Mouse (Mus musculus) stomach, postnatal 0 days (tissue): ENCODE data around the gene Rfx8. TPM values are rescaled to one million over a fixed set of nuclear protein-coding genes. Genes with fewer than 3 reads are reported as not detected.

Experiments
- ATAC-seq: fragments of 200-750 bp; cut with Nextera tagmentation; 2 replicates; pipeline ENCODE4 v1.8.0; 2017; ENCODE audit not compliant: low FRiP score, low TSS enrichment
- DNase-seq: peaks from one replicate; pipeline ENCODE4 v3.0.0-alpha.2; 2016; ENCODE audit warnings: low spot score
- H3K27ac ChIP-seq: fragments of 300-500 bp; sonication (generic); replicated peaks from 2 replicates; pipeline ENCODE4 v1.5.1; 2014; ENCODE audit warnings: mild to moderate bottlenecking, control low read depth
- H3K27me3 ChIP-seq: fragments of 300-500 bp; sonication (generic); 2 replicates; pipeline ENCODE4 v1.6.1; 2014; ENCODE audit warnings: low read length; ENCODE audit not compliant: control insufficient read depth, insufficient read depth
- H3K36me3 ChIP-seq: fragments of 300-500 bp; sonication (generic); 2 replicates; pipeline ENCODE4 v1.6.1; 2014; ENCODE audit warnings: low read length, mixed read lengths; ENCODE audit not compliant: control insufficient read depth, insufficient read depth
- H3K4me1 ChIP-seq: fragments of 300-500 bp; sonication (generic); replicated peaks from 2 replicates; pipeline ENCODE4 v1.6.1; 2014; ENCODE audit warnings: antibody characterized with exemption; ENCODE audit not compliant: control insufficient read depth, insufficient read depth
- H3K4me2 ChIP-seq: fragments of 300-500 bp; sonication (generic); replicated peaks from 2 replicates; pipeline ENCODE4 v1.6.1; 2014; ENCODE audit warnings: low read depth, mild to moderate bottlenecking, control low read depth, moderate library complexity
- H3K4me3 ChIP-seq: fragments of 300-500 bp; sonication (generic); 2 replicates; pipeline ENCODE4 v1.5.1; 2014; ENCODE audit warnings: low read depth, low read length, control low read depth
- H3K9ac ChIP-seq: fragments of 300-500 bp; sonication (generic); 2 replicates; pipeline ENCODE4 v1.6.1; 2014; ENCODE audit warnings: mild to moderate bottlenecking, low read length, control low read depth, mixed read lengths
- H3K9me3 ChIP-seq: fragments of 300-500 bp; sonication (generic); 2 replicates; pipeline ENCODE4 v1.6.1; 2016; ENCODE audit warnings: low read length; ENCODE audit not compliant: control insufficient read depth
- CTCF ChIP-seq: IDR thresholded peaks from 2 replicates; pipeline ENCODE4 v1.5.1; 2016; ENCODE audit warnings: antibody characterized with exemption, low read depth, mild to moderate bottlenecking, moderate library complexity
- EP300 ChIP-seq: optimal IDR thresholded peaks from 2 replicates; pipeline ENCODE3; 2016; ENCODE audit warnings: antibody characterized with exemption
- WGBS: fragments of 180-500 bp; shearing (Covaris S2); extraction: QIAGEN DNeasy Blood & Tissue Kit; methylation state at CpG from one replicate; pipeline ENCODE4 v1.1.7; 2014; 5-methylcytosine and 5-hydroxymethylcytosine counted together
- polyA plus RNA-seq: library from polyadenylated mRNA; unstranded; fragments of >200 nt; fragmentation: Nextera tagmentation; extraction: Ambion mirVana; gene quantifications from 2 replicates; pipeline ENCODE4 v1.2.1, GENCODE M21; 2015

The Rfx8 gene
- polyA plus RNA-seq, 1 experiment from 2014 or later: 0.06 TPM

GRCm38 (mm10) chr1:39740948-39741347, 20.2 kb upstream of the Rfx8 start:
- TF ChIP-seq CTCF: no peak
- TF ChIP-seq EP300: no peak
- H3K4me3 ChIP-seq: no peak overlapping the region
- H3K9ac ChIP-seq: no peak overlapping the region
- ATAC-seq (no peak), DNase-seq (no peak)
- H3K4me2 ChIP-seq: no peak overlapping the region
- no peaks in the 10 kb centered on the region for H3K4me1 ChIP-seq
- no peaks in the 10 kb centered on the region for H3K36me3 ChIP-seq
- WGBS: 62% methylated on average over 7 of the region's 7 CpGs
- H3K27me3 ChIP-seq: no peaks in the 10 kb centered on the region
- no peaks in the 10 kb centered on the region for H3K9me3 ChIP-seq
- H3K27ac ChIP-seq: no peak overlapping the region

DNA sequence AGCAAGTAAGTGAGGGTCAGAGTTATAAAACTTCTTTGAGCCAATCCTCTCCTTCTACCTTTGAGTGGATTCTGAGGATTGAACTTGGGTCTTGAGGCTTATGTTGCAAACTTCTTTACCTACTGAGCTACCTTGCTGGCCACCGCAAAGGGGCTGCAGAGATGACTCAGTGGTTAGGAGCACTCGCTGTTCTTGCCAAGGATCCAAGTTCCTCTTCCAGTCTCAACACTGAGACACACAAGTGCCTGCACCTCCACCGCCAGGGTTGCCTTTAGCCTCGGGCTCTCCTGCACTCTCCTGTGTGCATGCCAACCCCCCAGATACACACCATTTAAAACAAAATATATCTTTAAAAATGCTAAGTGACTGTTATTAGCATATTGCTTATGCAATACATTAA, 19.2 kb upstream of the Rfx8 start:
- TF ChIP-seq EP300 (no peak), CTCF (no peak)
- no peaks in the 10 kb centered on the region for H3K36me3 ChIP-seq
- H3K4me2 ChIP-seq: no peak overlapping the region
- 80% methylated on average over 4 of the region's 4 CpGs for WGBS
- no peaks in the 10 kb centered on the region for H3K27me3 ChIP-seq
- H3K9ac ChIP-seq: no peak overlapping the region
- H3K9me3 ChIP-seq: no peaks in the 10 kb centered on the region
- H3K27ac ChIP-seq: no peak overlapping the region
- no peak overlapping the region for H3K4me3 ChIP-seq
- DNase-seq (no peak), ATAC-seq (no peak)
- H3K4me1 ChIP-seq: no peaks in the 10 kb centered on the region

- WGBS: 25% methylated on average over 8 of the region's 8 CpGs
- no peaks in the 10 kb centered on the region for H3K9me3 ChIP-seq
- ATAC-seq (peak; percentile 38; the same call in 1 of the 2 replicates), DNase-seq (no peak)
- no peaks in the 10 kb centered on the region for H3K4me1 ChIP-seq
- no peaks in the 10 kb centered on the region for H3K27me3 ChIP-seq
- H3K27ac ChIP-seq: peak overlapping the region; percentile 56; the same call in 1 of the 2 replicates
- H3K4me3 ChIP-seq: no peak overlapping the region
- H3K36me3 ChIP-seq: no peaks in the 10 kb centered on the region
- TF ChIP-seq CTCF (no peak), EP300 (no peak)
- no peak overlapping the region for H3K9ac ChIP-seq
- no peak overlapping the region for H3K4me2 ChIP-seq
These were observed 15.3 kb upstream of the Rfx8 start for GRCm38 (mm10) chr1:39735927-39736604.

- Histone ChIP-seq H3K36me3 (no peaks in the 10 kb centered on the region), H3K9me3 (no peaks in the 10 kb centered on the region), H3K4me2 (no peak overlapping the region), H3K27ac (0 out of 2 replicates have a peak overlapping the region, but pooled peaks have one; percentile 0), H3K27me3 (no peaks in the 10 kb centered on the region), H3K9ac (no peak overlapping the region), H3K4me1 (no peaks in the 10 kb centered on the region), H3K4me3 (no peak overlapping the region)
- WGBS: 69% methylated on average over 2 of the region's 2 CpGs
- ATAC-seq (no peak), DNase-seq (no peak)
- TF ChIP-seq CTCF (no peak), EP300 (no peak)
These were observed 14.7 kb upstream of the Rfx8 start for GRCm38 (mm10) chr1:39735493-39735892.

GRCm38 (mm10) chr1:39734881-39735280, 14.1 kb upstream of the Rfx8 start:
- H3K9ac ChIP-seq: no peak overlapping the region
- no peaks in the 10 kb centered on the region for H3K4me1 ChIP-seq
- ATAC-seq: no peak
- WGBS: 87% methylated on average over 6 of the region's 6 CpGs
- no peaks in the 10 kb centered on the region for H3K9me3 ChIP-seq
- no peaks in the 10 kb centered on the region for H3K36me3 ChIP-seq
- no peak for DNase-seq
- H3K27ac ChIP-seq: 0 out of 2 replicates have a peak overlapping the region, but pooled peaks have one; percentile 56
- no peak overlapping the region for H3K4me3 ChIP-seq
- H3K27me3 ChIP-seq: no peaks in the 10 kb centered on the region
- TF ChIP-seq CTCF: no peak
- no peak for TF ChIP-seq EP300
- no peak overlapping the region for H3K4me2 ChIP-seq

GRCm38 (mm10) chr1:39734311-39734710, 13.5 kb upstream of the Rfx8 start:
- Histone ChIP-seq H3K27me3 (no peaks in the 10 kb centered on the region), H3K4me2 (no peak overlapping the region), H3K9me3 (no peaks in the 10 kb centered on the region), H3K4me1 (no peaks in the 10 kb centered on the region), H3K4me3 (no peak overlapping the region), H3K36me3 (no peaks in the 10 kb centered on the region), H3K27ac (no peak overlapping the region), H3K9ac (no peak overlapping the region)
- DNase-seq: no peak
- ATAC-seq: no peak
- 87% methylated on average over 13 of the region's 13 CpGs for WGBS
- TF ChIP-seq CTCF: no peak
- no peak for TF ChIP-seq EP300
